Mouse (Mus musculus): ENCODE measurements at regions not wholly inside any gene's neighbourhood (a gene's known extent, or its start where the extent isn't known, plus 50 kb on each side); places are given as distances from the start of the nearest gene placed in this dataset.

GRCm38 (mm10) chr1:161301348-161302075 lies 50.5 kb upstream of the Prdx6 start:
- no peak for ATAC-seq (ENCODE audit: insufficient read depth)

DNA sequence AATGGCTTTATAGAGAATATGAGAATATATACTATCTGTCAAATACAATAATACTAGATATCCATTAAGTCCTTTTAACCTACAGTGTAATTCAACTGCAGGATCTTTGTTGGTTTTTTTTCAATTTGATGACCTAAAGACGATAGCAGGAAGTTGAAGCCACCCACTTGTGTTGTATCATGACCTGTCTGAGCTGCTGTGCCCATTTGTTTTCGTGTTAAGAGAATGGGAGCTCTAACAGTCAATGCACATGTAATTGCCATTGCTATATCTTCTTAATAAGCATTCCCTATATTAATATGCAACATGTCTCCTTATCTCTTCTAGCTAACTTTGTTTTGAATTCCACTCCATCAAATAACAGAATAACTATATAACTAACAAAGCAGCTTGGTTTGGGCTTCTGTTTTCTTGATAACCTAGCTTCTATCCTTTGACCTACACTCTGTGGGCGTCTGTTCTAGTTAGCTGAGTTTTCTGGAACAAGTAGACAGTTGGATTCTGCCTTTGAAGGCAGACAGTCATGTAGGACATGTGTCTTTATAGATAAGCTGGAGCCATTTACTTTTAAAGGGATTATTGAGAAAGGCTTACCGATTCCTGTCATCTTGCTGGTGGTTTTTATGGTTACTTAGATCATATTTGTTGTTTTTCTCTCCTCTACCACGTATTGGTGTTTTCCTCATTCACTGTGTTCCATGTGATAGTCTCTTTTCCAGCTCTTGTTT lies 55.9 kb upstream of the Prdx6 start:
- ATAC-seq (ENCODE audit: insufficient read depth): peak; percentile 92

More at GRCm38 (mm10) chr1:161301348-161302075, 50.5 kb upstream of the Prdx6 start:
- no peaks in the 10 kb centered on the region for H3K36me3 ChIP-seq (replicated peaks; ENCODE audit: control insufficient read depth, insufficient read depth, low read depth)
- H3K9me3 ChIP-seq (ENCODE audit: control insufficient read depth, low read length): no peaks in the 10 kb centered on the region
- DNase-seq (ENCODE audit: low read depth in 3 of 3, low spot score in 3 of 3): peak; percentile 37 to 50 (median 42)
- H3K4me3 ChIP-seq (ENCODE audit: insufficient read depth in 1 of 2, low read depth in 2 of 2, low read length in 2 of 2): no peak overlapping the region
- WGBS (ENCODE audit: insufficient replicate concordance): 22% methylated on average over 3 of the region's 3 CpGs
- H3K27me3 ChIP-seq (ENCODE audit: control insufficient read depth, insufficient read depth, low read length): no peaks in the 10 kb centered on the region
- no peak overlapping the region for H3K9ac ChIP-seq (replicated peaks)
- H3K27ac ChIP-seq: no peak overlapping the region
- H3K4me2 ChIP-seq (ENCODE audit: low read depth): no peak overlapping the region
- H3K4me1 ChIP-seq (replicated peaks; ENCODE audit: control insufficient read depth in 2 of 2, insufficient read depth in 2 of 2, low read length in 1 of 2): peaks cover 2 to 10% of the 10 kb centered on the region in 2 experiments; a peak in 2 of 4 replicates
- TF ChIP-seq EP300 (IDR thresholded peaks at IDR 0.05; ENCODE audit: low read depth) (peak; percentile 89), CTCF (IDR thresholded peaks at IDR 0.05; ENCODE audit: low read depth) (no peak)

GRCm38 (mm10) chr1:161309269-161309668 lies 58.2 kb upstream of the Prdx6 start:
- no peak for DNase-seq (ENCODE audit: low read depth in 3 of 3, low spot score in 3 of 3)

More for the DNA sequence above, 55.9 kb upstream of the Prdx6 start:
- peak overlapping the region; percentile 19 for H3K4me2 ChIP-seq (ENCODE audit: low read depth)
- no peaks in the 10 kb centered on the region for H3K9me3 ChIP-seq (ENCODE audit: control insufficient read depth, low read length)
- H3K36me3 ChIP-seq (replicated peaks; ENCODE audit: control insufficient read depth, insufficient read depth, low read depth): no peaks in the 10 kb centered on the region
- peak; percentile 24 to 60 (median 26) for DNase-seq (ENCODE audit: low read depth in 3 of 3, low spot score in 3 of 3)
- no peaks in the 10 kb centered on the region for H3K27me3 ChIP-seq (ENCODE audit: control insufficient read depth, insufficient read depth, low read length)
- H3K9ac ChIP-seq (replicated peaks): no peak overlapping the region
- H3K4me3 ChIP-seq (ENCODE audit: insufficient read depth in 1 of 2, low read depth in 2 of 2, low read length in 2 of 2): no peak overlapping the region
- TF ChIP-seq EP300 (IDR thresholded peaks at IDR 0.05; ENCODE audit: low read depth): peak; percentile 76
- no peak for TF ChIP-seq CTCF (IDR thresholded peaks at IDR 0.05; ENCODE audit: low read depth)
- peaks cover 10 to 13% of the 10 kb centered on the region in 2 experiments for H3K4me1 ChIP-seq (replicated peaks; ENCODE audit: control insufficient read depth in 2 of 2, insufficient read depth in 2 of 2, low read length in 1 of 2)
- 11% methylated on average over 5 of the region's 5 CpGs for WGBS (ENCODE audit: insufficient replicate concordance)
- H3K27ac ChIP-seq: peak overlapping the region; percentile 51

DNA sequence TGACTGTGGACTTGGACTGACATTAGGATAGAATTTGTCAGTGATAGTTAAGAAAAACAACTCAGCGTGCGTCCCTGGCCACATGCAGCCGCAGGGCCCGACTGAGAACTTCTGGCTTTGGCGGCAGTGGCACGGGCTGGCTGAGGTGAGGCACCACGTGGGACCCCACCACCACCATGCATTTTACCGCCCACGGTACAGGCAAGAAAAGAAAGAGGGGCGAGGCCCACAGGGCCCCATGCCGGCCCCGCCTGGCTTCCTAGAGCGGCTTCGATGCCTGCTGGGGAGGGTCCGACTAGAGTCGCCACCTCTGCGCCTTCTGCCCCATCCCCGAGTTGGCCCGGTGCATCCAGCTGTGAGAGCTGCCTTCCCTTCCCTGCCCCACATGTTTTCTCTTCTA lies 63.1 kb upstream of the Prdx6 start:
- Histone ChIP-seq H3K9me3 (ENCODE audit: control insufficient read depth, low read length) (no peaks in the 10 kb centered on the region), H3K4me1 (replicated peaks; ENCODE audit: control insufficient read depth in 2 of 2, insufficient read depth in 2 of 2, low read length in 1 of 2) (no peaks in the 10 kb centered on the region), H3K4me2 (ENCODE audit: low read depth) (no peak overlapping the region), H3K36me3 (replicated peaks; ENCODE audit: control insufficient read depth, insufficient read depth, low read depth) (no peaks in the 10 kb centered on the region), H3K27ac (no peak overlapping the region), H3K27me3 (ENCODE audit: control insufficient read depth, insufficient read depth, low read length) (no peaks in the 10 kb centered on the region), H3K9ac (replicated peaks) (no peak overlapping the region), H3K4me3 (ENCODE audit: insufficient read depth in 1 of 2, low read depth in 2 of 2, low read length in 2 of 2) (no peak overlapping the region)
- DNase-seq (ENCODE audit: low read depth in 3 of 3, low spot score in 3 of 3) (no peak), ATAC-seq (ENCODE audit: insufficient read depth) (no peak)
- TF ChIP-seq EP300 (IDR thresholded peaks at IDR 0.05; ENCODE audit: low read depth) (no peak), CTCF (IDR thresholded peaks at IDR 0.05; ENCODE audit: low read depth) (no peak)
- 53% methylated on average over 19 of the region's 19 CpGs for WGBS (ENCODE audit: insufficient replicate concordance)

More at GRCm38 (mm10) chr1:161309269-161309668, 58.2 kb upstream of the Prdx6 start:
- TF ChIP-seq CTCF (IDR thresholded peaks at IDR 0.05; ENCODE audit: low read depth): no peak
- TF ChIP-seq EP300 (IDR thresholded peaks at IDR 0.05; ENCODE audit: low read depth): no peak
- H3K4me2 ChIP-seq (ENCODE audit: low read depth): no peak overlapping the region
- no peaks in the 10 kb centered on the region for H3K36me3 ChIP-seq (replicated peaks; ENCODE audit: control insufficient read depth, insufficient read depth, low read depth)
- WGBS (ENCODE audit: insufficient replicate concordance): 33% methylated on average over 3 of the region's 3 CpGs
- H3K9ac ChIP-seq (replicated peaks): no peak overlapping the region
- H3K4me1 ChIP-seq (replicated peaks; ENCODE audit: control insufficient read depth in 2 of 2, insufficient read depth in 2 of 2, low read length in 1 of 2): peaks cover 10 to 11% of the 10 kb centered on the region in 2 experiments
- no peaks in the 10 kb centered on the region for H3K9me3 ChIP-seq (ENCODE audit: control insufficient read depth, low read length)
- H3K27me3 ChIP-seq (ENCODE audit: control insufficient read depth, insufficient read depth, low read length): no peaks in the 10 kb centered on the region
- H3K27ac ChIP-seq: no peak overlapping the region
- ATAC-seq (ENCODE audit: insufficient read depth): no peak
- H3K4me3 ChIP-seq (ENCODE audit: insufficient read depth in 1 of 2, low read depth in 2 of 2, low read length in 2 of 2): no peak overlapping the region

DNA sequence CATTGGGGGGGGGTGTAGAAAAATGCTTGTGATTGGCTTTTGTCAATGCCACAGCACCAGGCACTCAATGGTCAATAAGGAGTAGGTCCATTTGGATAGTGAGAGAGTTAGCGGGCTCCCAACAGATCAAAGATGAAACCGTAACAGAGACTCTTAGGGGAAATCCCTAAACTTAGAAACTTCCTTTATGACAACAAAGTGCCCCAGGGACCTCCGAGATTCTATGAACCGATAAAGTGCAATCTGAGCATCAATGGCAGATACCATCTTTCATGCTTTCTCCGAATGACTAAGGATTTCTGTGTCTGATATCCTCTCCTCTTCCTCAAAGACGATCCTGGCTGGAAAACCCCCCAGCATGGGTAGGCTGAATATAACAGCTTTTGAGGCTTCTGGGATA lies 70.7 kb upstream of the Prdx6 start:
- no peaks in the 10 kb centered on the region for H3K36me3 ChIP-seq (replicated peaks; ENCODE audit: control insufficient read depth, insufficient read depth, low read depth)
- H3K4me3 ChIP-seq (ENCODE audit: insufficient read depth in 1 of 2, low read depth in 2 of 2, low read length in 2 of 2): no peak overlapping the region
- H3K9me3 ChIP-seq (ENCODE audit: control insufficient read depth, low read length): no peaks in the 10 kb centered on the region
- H3K9ac ChIP-seq (replicated peaks): no peak overlapping the region
- TF ChIP-seq EP300 (IDR thresholded peaks at IDR 0.05; ENCODE audit: low read depth) (no peak), CTCF (IDR thresholded peaks at IDR 0.05; ENCODE audit: low read depth) (no peak)
- H3K4me2 ChIP-seq (ENCODE audit: low read depth): no peak overlapping the region
- ATAC-seq (ENCODE audit: insufficient read depth) (no peak), DNase-seq (ENCODE audit: low read depth in 3 of 3, low spot score in 3 of 3) (no peak)
- WGBS (ENCODE audit: insufficient replicate concordance): 72% methylated on average over 6 of the region's 6 CpGs
- no peaks in the 10 kb centered on the region for H3K27me3 ChIP-seq (ENCODE audit: control insufficient read depth, insufficient read depth, low read length)
- no peaks in the 10 kb centered on the region for H3K4me1 ChIP-seq (replicated peaks; ENCODE audit: control insufficient read depth in 2 of 2, insufficient read depth in 2 of 2, low read length in 1 of 2)
- no peak overlapping the region for H3K27ac ChIP-seq
